Mouse (Mus musculus) spleen, adult 12 weeks (tissue): ENCODE data around the gene Wdr70.

Experiments
- DNase-seq: peaks from one replicate; pipeline ENCODE4 v3.0.0; 2022; ENCODE audit warnings: low spot score

The Wdr70 gene

GRCm38 (mm10) chr15:7934105-7934504 lies 164.9 kb downstream of the Wdr70 start:
- DNase-seq, result no peak

- DNase-seq, result no peak
These were observed 167.4 kb downstream of the Wdr70 start for GRCm38 (mm10) chr15:7931605-7932008.

GRCm38 (mm10) chr15:7925382-7925781 lies 173.6 kb downstream of the Wdr70 start:
- no peak for DNase-seq

GRCm38 (mm10) chr15:7923281-7923680 lies 175.7 kb downstream of the Wdr70 start:
- no peak for DNase-seq

GRCm38 (mm10) chr15:7922291-7923037 lies 176.5 kb downstream of the Wdr70 start:
- no peak for DNase-seq

- no peak for DNase-seq
These were observed 177.9 kb downstream of the Wdr70 start for GRCm38 (mm10) chr15:7921124-7921523.

GRCm38 (mm10) chr15:7906491-7907035 lies 192.4 kb downstream of the Wdr70 start:
- DNase-seq, result no peak

- DNase-seq, result no peak
These were observed 199.7 kb downstream of the Wdr70 start for GRCm38 (mm10) chr15:7899286-7899685.

- no peak for DNase-seq
These were observed 207.3 kb downstream of the Wdr70 start for GRCm38 (mm10) chr15:7891547-7892282.

GRCm38 (mm10) chr15:7890286-7890685 lies 208.7 kb downstream of the Wdr70 start:
- DNase-seq, result no peak

GRCm38 (mm10) chr15:7889362-7889674 lies 209.7 kb downstream of the Wdr70 start:
- DNase-seq, result no peak

GRCm38 (mm10) chr15:7888617-7889361 lies 210.2 kb downstream of the Wdr70 start:
- no peak for DNase-seq

- DNase-seq, result no peak
These were observed 212.4 kb downstream of the Wdr70 start for GRCm38 (mm10) chr15:7886591-7886990.

GRCm38 (mm10) chr15:7885106-7885505 lies 213.9 kb downstream of the Wdr70 start:
- no peak for DNase-seq

- DNase-seq, result no peak
These were observed 214.8 kb downstream of the Wdr70 start for GRCm38 (mm10) chr15:7884181-7884580.

- DNase-seq, result no peak
These were observed 219.1 kb downstream of the Wdr70 start for GRCm38 (mm10) chr15:7879956-7880355.

- DNase-seq, result no peak
These were observed 220.1 kb downstream of the Wdr70 start for GRCm38 (mm10) chr15:7878861-7879260.

- DNase-seq, result no peak
These were observed 221.2 kb downstream of the Wdr70 start for GRCm38 (mm10) chr15:7877560-7878467.

GRCm38 (mm10) chr15:7875879-7876278 lies 223.1 kb downstream of the Wdr70 start:
- DNase-seq, result no peak

- DNase-seq, result no peak
These were observed 226.5 kb downstream of the Wdr70 start for GRCm38 (mm10) chr15:7872473-7872872.

- no peak for DNase-seq
These were observed 233.7 kb downstream of the Wdr70 start for GRCm38 (mm10) chr15:7865305-7865704.

GRCm38 (mm10) chr15:7863328-7863727 lies 235.7 kb downstream of the Wdr70 start:
- no peak for DNase-seq
